Mouse (Mus musculus) neural tube, embryonic 12.5 days (tissue): ENCODE data around the gene Ank3. TPM values are rescaled to one million over a fixed set of nuclear protein-coding genes. Genes with fewer than 3 reads are reported as not detected.

ENCODE experiments used
- ATAC-seq: fragments of 200-750 bp; cut with Nextera tagmentation; 2 replicates; pipeline ENCODE4 v1.8.0; 2017; ENCODE audit warnings: low read depth, mild to moderate bottlenecking, moderate TSS enrichment, moderate library complexity; ENCODE audit not compliant: low FRiP score
- H3K27ac ChIP-seq: fragments of 300-500 bp; sonication (generic); 2 replicates; pipeline ENCODE4 v1.5.1; 2016
- H3K27me3 ChIP-seq: fragments of 300-500 bp; sonication (generic); replicated peaks from 2 replicates; pipeline ENCODE4 v1.6.1; 2016; ENCODE audit warnings: mild to moderate bottlenecking
- H3K36me3 ChIP-seq: fragments of 300-500 bp; sonication (generic); 2 replicates; pipeline ENCODE4 v1.6.1; 2016; ENCODE audit warnings: mild to moderate bottlenecking
- H3K4me1 ChIP-seq: fragments of 300-500 bp; sonication (generic); 2 replicates; pipeline ENCODE4 v1.6.1; 2016
- H3K4me2 ChIP-seq: fragments of 300-500 bp; sonication (generic); replicated peaks from 2 replicates; pipeline ENCODE4 v1.6.1; 2016; ENCODE audit warnings: mild to moderate bottlenecking
- H3K4me3 ChIP-seq: fragments of 300-500 bp; sonication (generic); 2 replicates; pipeline ENCODE4 v1.5.1; 2016
- H3K9ac ChIP-seq: fragments of 300-500 bp; sonication (generic); 2 replicates; pipeline ENCODE4 v1.6.1; 2016; ENCODE audit warnings: mild to moderate bottlenecking
- H3K9me3 ChIP-seq: fragments of 300-500 bp; sonication (generic); 2 replicates; pipeline ENCODE4 v1.6.1; 2016; ENCODE audit warnings: mild to moderate bottlenecking
- WGBS: fragments of 180-500 bp; shearing (Covaris S2); methylation state at CpG from one replicate; pipeline ENCODE4 v1.1.7; 2016; 5-methylcytosine and 5-hydroxymethylcytosine counted together
- polyA plus RNA-seq: library from polyadenylated mRNA; unstranded; fragments of >200 nt; fragmentation: Nextera tagmentation; extraction: Ambion mirVana; gene quantifications from 2 replicates; pipeline ENCODE4 v1.2.1, GENCODE M21; 2016

Ank3 gene
- polyA plus RNA-seq, 1 experiment from 2014 or later, result 95.5 TPM

GRCm38 (mm10) chr10:70031942-70032341, 633.4 kb downstream of the Ank3 start:
- no peak for ATAC-seq
- 94% methylated on average over 8 of the region's 8 CpGs for WGBS

GRCm38 (mm10) chr10:70032982-70033381, 634.4 kb downstream of the Ank3 start:
- Histone ChIP-seq H3K9me3 (no peaks in the 10 kb centered on the region), H3K27ac (no peak overlapping the region), H3K4me1 (no peaks in the 10 kb centered on the region), H3K4me2 (no peak overlapping the region), H3K4me3 (no peak overlapping the region), H3K9ac (no peak overlapping the region), H3K27me3 (no peaks in the 10 kb centered on the region), H3K36me3 (no peaks in the 10 kb centered on the region)
- WGBS, result 93% methylated on average over 9 of the region's 9 CpGs
- no peak for ATAC-seq

More at GRCm38 (mm10) chr10:70031942-70032341, 633.4 kb downstream of the Ank3 start:
- Histone ChIP-seq H3K36me3 (no peaks in the 10 kb centered on the region), H3K9me3 (no peaks in the 10 kb centered on the region), H3K27ac (no peak overlapping the region), H3K27me3 (no peaks in the 10 kb centered on the region), H3K9ac (no peak overlapping the region), H3K4me3 (no peak overlapping the region), H3K4me2 (no peak overlapping the region), H3K4me1 (no peaks in the 10 kb centered on the region)

- Histone ChIP-seq H3K27ac (no peak overlapping the region), H3K9me3 (no peaks in the 10 kb centered on the region), H3K27me3 (no peaks in the 10 kb centered on the region), H3K4me1 (no peaks in the 10 kb centered on the region), H3K9ac (no peak overlapping the region), H3K36me3 (no peaks in the 10 kb centered on the region), H3K4me2 (no peak overlapping the region), H3K4me3 (no peak overlapping the region)
- no peak for ATAC-seq
- 77% methylated on average over 3 of the region's 3 CpGs for WGBS
These were observed 635.3 kb downstream of the Ank3 start for GRCm38 (mm10) chr10:70033856-70034255.

- no peaks in the 10 kb centered on the region for H3K4me1 ChIP-seq
- no peaks in the 10 kb centered on the region for H3K36me3 ChIP-seq
- H3K9me3 ChIP-seq, result no peaks in the 10 kb centered on the region
- ATAC-seq, result no peak
- H3K4me2 ChIP-seq, result no peak overlapping the region
- no peaks in the 10 kb centered on the region for H3K27me3 ChIP-seq
- WGBS, result 75% methylated on average over 17 of the region's 17 CpGs
- H3K4me3 ChIP-seq, result no peak overlapping the region
- H3K27ac ChIP-seq, result no peak overlapping the region
- H3K9ac ChIP-seq, result no peak overlapping the region
These were observed 641.3 kb downstream of the Ank3 start for GRCm38 (mm10) chr10:70039871-70040291.

- ATAC-seq, result no peak
- no peaks in the 10 kb centered on the region for H3K36me3 ChIP-seq
- no peak overlapping the region for H3K27ac ChIP-seq
These were observed 643.0 kb downstream of the Ank3 start for GRCm38 (mm10) chr10:70041562-70041961.

GRCm38 (mm10) chr10:70045722-70046121, 647.1 kb downstream of the Ank3 start:
- Histone ChIP-seq H3K27ac (no peak overlapping the region), H3K9ac (no peak overlapping the region), H3K4me3 (no peak overlapping the region), H3K36me3 (no peaks in the 10 kb centered on the region), H3K4me2 (no peak overlapping the region), H3K4me1 (no peaks in the 10 kb centered on the region), H3K27me3 (no peaks in the 10 kb centered on the region), H3K9me3 (no peaks in the 10 kb centered on the region)
- WGBS, result 81% methylated on average over 2 of the region's 2 CpGs
- no peak for ATAC-seq

More at GRCm38 (mm10) chr10:70041562-70041961, 643.0 kb downstream of the Ank3 start:
- H3K9me3 ChIP-seq, result no peaks in the 10 kb centered on the region
- H3K4me1 ChIP-seq, result no peaks in the 10 kb centered on the region
- no peak overlapping the region for H3K9ac ChIP-seq
- H3K4me2 ChIP-seq, result no peak overlapping the region
- no peaks in the 10 kb centered on the region for H3K27me3 ChIP-seq
- no peak overlapping the region for H3K4me3 ChIP-seq

GRCm38 (mm10) chr10:70049771-70050170, 651.2 kb downstream of the Ank3 start:
- Histone ChIP-seq H3K9ac (no peak overlapping the region), H3K27me3 (no peaks in the 10 kb centered on the region), H3K9me3 (0 out of 2 replicates have a peak, but pooled peaks cover 6% of the 10 kb centered on the region), H3K36me3 (no peaks in the 10 kb centered on the region), H3K4me1 (no peaks in the 10 kb centered on the region), H3K27ac (no peak overlapping the region), H3K4me3 (no peak overlapping the region), H3K4me2 (no peak overlapping the region)
- WGBS, result 89% methylated on average over 7 of the region's 7 CpGs
- ATAC-seq, result no peak

GRCm38 (mm10) chr10:70055291-70055690, 656.7 kb downstream of the Ank3 start:
- WGBS, result 93% methylated on average over 2 of the region's 2 CpGs
- Histone ChIP-seq H3K9ac (no peak overlapping the region), H3K4me1 (no peaks in the 10 kb centered on the region), H3K4me3 (no peak overlapping the region), H3K36me3 (no peaks in the 10 kb centered on the region), H3K27ac (no peak overlapping the region), H3K4me2 (no peak overlapping the region), H3K9me3 (0 out of 2 replicates have a peak, but pooled peaks cover 6% of the 10 kb centered on the region), H3K27me3 (no peaks in the 10 kb centered on the region)
- no peak for ATAC-seq

GRCm38 (mm10) chr10:70057064-70057463, 658.5 kb downstream of the Ank3 start:
- H3K27me3 ChIP-seq, result no peaks in the 10 kb centered on the region
- H3K36me3 ChIP-seq, result no peaks in the 10 kb centered on the region
- 89% methylated on average over 3 of the region's 3 CpGs for WGBS
- H3K9me3 ChIP-seq, result 0 out of 2 replicates have a peak, but pooled peaks cover 6% of the 10 kb centered on the region
- H3K4me3 ChIP-seq, result no peak overlapping the region
- H3K9ac ChIP-seq, result no peak overlapping the region
- no peaks in the 10 kb centered on the region for H3K4me1 ChIP-seq
- no peak for ATAC-seq
- no peak overlapping the region for H3K27ac ChIP-seq
- H3K4me2 ChIP-seq, result no peak overlapping the region

GRCm38 (mm10) chr10:70060021-70060688, 661.6 kb downstream of the Ank3 start:
- Histone ChIP-seq H3K27me3 (no peaks in the 10 kb centered on the region), H3K4me3 (no peak overlapping the region), H3K27ac (no peak overlapping the region), H3K9ac (no peak overlapping the region), H3K9me3 (no peaks in the 10 kb centered on the region), H3K4me1 (no peaks in the 10 kb centered on the region), H3K36me3 (no peaks in the 10 kb centered on the region), H3K4me2 (no peak overlapping the region)
- no peak for ATAC-seq
- 82% methylated on average over 19 of the region's 19 CpGs for WGBS

- Histone ChIP-seq H3K9me3 (no peaks in the 10 kb centered on the region), H3K4me1 (no peaks in the 10 kb centered on the region), H3K36me3 (no peaks in the 10 kb centered on the region), H3K4me2 (no peak overlapping the region), H3K9ac (no peak overlapping the region), H3K4me3 (no peak overlapping the region), H3K27me3 (no peaks in the 10 kb centered on the region), H3K27ac (no peak overlapping the region)
- 53% methylated on average over 10 of the region's 10 CpGs for WGBS
- no peak for ATAC-seq
These were observed 662.1 kb downstream of the Ank3 start for GRCm38 (mm10) chr10:70060689-70061081.

- 95% methylated on average over 6 of the region's 6 CpGs for WGBS
- Histone ChIP-seq H3K9ac (no peak overlapping the region), H3K4me1 (no peaks in the 10 kb centered on the region), H3K27ac (no peak overlapping the region), H3K36me3 (no peaks in the 10 kb centered on the region), H3K4me2 (no peak overlapping the region), H3K4me3 (no peak overlapping the region), H3K27me3 (no peaks in the 10 kb centered on the region), H3K9me3 (no peaks in the 10 kb centered on the region)
- no peak for ATAC-seq
These were observed 665.4 kb downstream of the Ank3 start for GRCm38 (mm10) chr10:70063881-70064555.

GRCm38 (mm10) chr10:70065191-70065590, 666.6 kb downstream of the Ank3 start:
- Histone ChIP-seq H3K36me3 (no peaks in the 10 kb centered on the region), H3K4me2 (no peak overlapping the region), H3K4me3 (no peak overlapping the region), H3K9me3 (no peaks in the 10 kb centered on the region), H3K27ac (no peak overlapping the region), H3K27me3 (no peaks in the 10 kb centered on the region), H3K4me1 (no peaks in the 10 kb centered on the region), H3K9ac (no peak overlapping the region)
- ATAC-seq, result no peak
- 88% methylated on average over 3 of the region's 3 CpGs for WGBS
